Mouse (Mus musculus): ENCODE results near the gene Teddm1b.

DNA sequence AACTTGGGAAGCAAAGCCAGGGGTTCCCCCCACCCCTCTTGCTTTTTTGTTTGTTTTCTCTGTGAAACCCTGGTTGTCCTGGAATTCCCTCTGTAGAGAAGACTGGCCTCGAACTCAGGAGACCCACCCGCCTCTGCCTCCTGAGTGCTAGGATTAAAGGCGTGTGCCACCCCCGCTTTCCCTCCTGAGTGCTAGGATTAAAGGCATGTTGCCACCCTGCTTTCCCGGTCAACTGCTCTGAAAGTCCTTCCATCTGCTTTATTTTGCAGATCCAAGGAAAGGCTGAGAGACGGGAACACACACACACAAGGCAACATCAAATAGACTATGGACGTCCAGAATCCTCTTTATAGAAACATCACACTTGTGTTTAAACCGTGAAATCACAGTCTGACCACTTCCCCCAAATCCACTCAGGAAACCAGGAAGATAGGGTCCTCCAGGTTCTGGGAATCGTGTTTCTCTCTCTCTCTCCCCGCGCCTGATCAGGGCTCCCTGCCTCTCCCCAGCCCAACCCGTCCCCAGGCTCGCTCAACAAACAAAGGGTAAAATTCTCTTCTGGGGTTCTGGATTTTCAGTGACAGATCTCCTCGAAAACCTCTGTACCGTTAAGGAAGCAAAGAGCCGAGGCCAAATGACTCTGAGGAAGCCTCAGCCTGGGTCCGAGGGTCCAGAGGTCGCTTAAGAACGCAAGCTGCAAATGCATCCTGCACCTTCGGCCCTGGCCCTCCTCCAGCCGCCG lies 25.0 kb downstream of the Teddm1b start:
- TF ChIP-seq POLR2AphosphoS2 (IDR thresholded peaks at IDR 0.05; ENCODE audit: low read length) = no peak
- TF ChIP-seq CTCF (IDR thresholded peaks at IDR 0.05 in 2 of 3, conservative IDR thresholded peaks at IDR 0.05 in 1 of 3; ENCODE audit: control insufficient read depth in 1 of 3, insufficient read depth in 1 of 3, low read depth in 2 of 3, low read length in 3 of 3, poor library complexity in 1 of 3, severe bottlenecking in 1 of 3) = no peak
- TF ChIP-seq POLR2A (IDR thresholded peaks at IDR 0.05; ENCODE audit: control insufficient read depth in 1 of 2, insufficient read depth in 1 of 2, low read depth in 1 of 2, low read length in 2 of 2, poor library complexity in 1 of 2) = no peak
- TF ChIP-seq GABPA (IDR thresholded peaks at IDR 0.05; ENCODE audit: low read depth, low read length) = no peak
- TF ChIP-seq NRF1 (IDR thresholded peaks at IDR 0.05; ENCODE audit: insufficient read depth, low read depth, low read length, poor library complexity, severe bottlenecking) = no peak
- TF ChIP-seq MYC (IDR thresholded peaks at IDR 0.05; ENCODE audit: low read depth, low read length) = no peak
- no peak for TF ChIP-seq ZNF384 (IDR thresholded peaks at IDR 0.05; ENCODE audit: low read depth, low read length)
- TF ChIP-seq EP300 (IDR thresholded peaks at IDR 0.05; ENCODE audit: low read depth in 1 of 2, low read length in 2 of 2) = no peak
- no peak; the same call in 1 of the 2 replicates for TF ChIP-seq MAX (IDR thresholded peaks at IDR 0.05; ENCODE audit: low read length)
- no peak for TF ChIP-seq MYB (IDR thresholded peaks at IDR 0.05; ENCODE audit: low read depth, low read length)
- no peak for TF ChIP-seq USF2 (IDR thresholded peaks at IDR 0.05; ENCODE audit: borderline replicate concordance in 1 of 2, insufficient read depth in 1 of 2, low read depth in 1 of 2, low read length in 2 of 2)
- TF ChIP-seq HCFC1 (IDR thresholded peaks at IDR 0.05; ENCODE audit: low read depth, low read length) = no peak
- TF ChIP-seq CHD2 (IDR thresholded peaks at IDR 0.05; ENCODE audit: low read length) = no peak
- no peak for TF ChIP-seq JUND (IDR thresholded peaks at IDR 0.05; ENCODE audit: low read depth, low read length)

Data from MEL (cell line).